Mouse (Mus musculus) embryonic facial prominence, embryonic 12.5 days (tissue): ENCODE measurements around the gene Ntn5. TPM values are rescaled to one million over a fixed set of nuclear protein-coding genes. Genes with fewer than 3 reads are reported as not detected.

Experiments
- ATAC-seq: fragments of 200-750 bp; cut with Nextera tagmentation; 2 replicates; pipeline ENCODE4 v1.8.0; 2017; ENCODE audit not compliant: insufficient number of reproducible peaks, insufficient read depth, low FRiP score, low TSS enrichment
- H3K27ac ChIP-seq: fragments of 300-500 bp; sonication (generic); 2 replicates; pipeline ENCODE4 v1.5.1; 2016; ENCODE audit warnings: mild to moderate bottlenecking
- H3K27me3 ChIP-seq: fragments of 300-500 bp; sonication (generic); 2 replicates; pipeline ENCODE4 v1.6.1; 2016; ENCODE audit warnings: mild to moderate bottlenecking, moderate library complexity
- H3K36me3 ChIP-seq: fragments of 300-500 bp; sonication (generic); 2 replicates; pipeline ENCODE4 v1.6.1; 2016; ENCODE audit warnings: mild to moderate bottlenecking
- H3K4me1 ChIP-seq: fragments of 300-500 bp; sonication (generic); 2 replicates; pipeline ENCODE4 v1.6.1; 2016
- H3K4me2 ChIP-seq: fragments of 300-500 bp; sonication (generic); replicated peaks from 2 replicates; pipeline ENCODE4 v1.6.1; 2016; ENCODE audit warnings: mild to moderate bottlenecking, moderate library complexity
- H3K4me3 ChIP-seq: fragments of 300-500 bp; sonication (generic); 2 replicates; pipeline ENCODE4 v1.5.1; 2016; ENCODE audit warnings: mild to moderate bottlenecking
- H3K9ac ChIP-seq: fragments of 300-500 bp; sonication (generic); 2 replicates; pipeline ENCODE4 v1.6.1; 2016; ENCODE audit warnings: mild to moderate bottlenecking, moderate library complexity
- H3K9me3 ChIP-seq: fragments of 300-500 bp; sonication (generic); 2 replicates; pipeline ENCODE4 v1.6.1; 2016; ENCODE audit warnings: mild to moderate bottlenecking, moderate library complexity
- WGBS: fragments of 180-500 bp; shearing (Covaris S2); methylation state at CpG from one replicate; pipeline ENCODE4 v1.1.7; 2016; 5-methylcytosine and 5-hydroxymethylcytosine counted together
- polyA plus RNA-seq: library from polyadenylated mRNA; unstranded; fragments of >200 nt; fragmentation: Nextera tagmentation; extraction: Ambion mirVana; gene quantifications from 2 replicates; pipeline ENCODE4 v1.2.1, GENCODE M21; 2016

The Ntn5 gene
- polyA plus RNA-seq, 1 experiment from 2014 or later, result 0.67 TPM

DNA sequence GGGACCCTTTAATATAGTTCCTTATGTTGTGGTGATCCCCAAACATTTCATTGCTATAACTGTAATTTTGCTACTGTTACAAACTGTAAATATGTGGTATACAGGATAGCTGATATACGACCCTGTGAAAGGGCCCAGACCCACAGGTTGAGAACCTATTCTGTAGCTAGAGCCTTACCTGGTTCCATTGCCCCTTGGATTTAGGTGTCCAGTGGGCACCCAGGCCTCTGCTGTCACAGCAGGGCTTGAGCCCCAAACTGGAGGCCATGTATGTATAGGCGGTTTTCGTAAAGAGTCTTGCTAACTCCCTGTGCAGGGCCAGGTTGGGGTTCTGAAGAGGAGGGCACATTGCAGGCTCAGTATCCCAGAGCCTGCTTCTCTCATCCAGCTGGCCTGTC lies 32.6 kb downstream of the Ntn5 start:
- H3K9me3 ChIP-seq, result no peaks in the 10 kb centered on the region
- H3K4me1 ChIP-seq, result peaks cover 47% of the 10 kb centered on the region
- no peak overlapping the region for H3K27ac ChIP-seq
- ATAC-seq, result no peak
- H3K4me3 ChIP-seq, result peak overlapping the region; percentile 88
- no peak overlapping the region for H3K9ac ChIP-seq
- H3K27me3 ChIP-seq, result no peaks in the 10 kb centered on the region
- peak overlapping the region; percentile 95 for H3K4me2 ChIP-seq
- peaks cover 49% of the 10 kb centered on the region for H3K36me3 ChIP-seq
- 88% methylated on average over 3 of the region's 3 CpGs for WGBS

- ATAC-seq, result no peak
- Histone ChIP-seq H3K27me3 (no peaks in the 10 kb centered on the region), H3K9ac (peak overlapping the region; percentile 96), H3K27ac (peak overlapping the region; percentile 90), H3K4me1 (peaks cover 47% of the 10 kb centered on the region), H3K4me3 (peak overlapping the region; percentile 88), H3K4me2 (peak overlapping the region; percentile 95), H3K36me3 (peaks cover 49% of the 10 kb centered on the region), H3K9me3 (no peaks in the 10 kb centered on the region)
- 8% methylated on average over 31 of the region's 31 CpGs for WGBS
These were observed 33.4 kb downstream of the Ntn5 start for GRCm38 (mm10) chr7:45716952-45717917.

DNA sequence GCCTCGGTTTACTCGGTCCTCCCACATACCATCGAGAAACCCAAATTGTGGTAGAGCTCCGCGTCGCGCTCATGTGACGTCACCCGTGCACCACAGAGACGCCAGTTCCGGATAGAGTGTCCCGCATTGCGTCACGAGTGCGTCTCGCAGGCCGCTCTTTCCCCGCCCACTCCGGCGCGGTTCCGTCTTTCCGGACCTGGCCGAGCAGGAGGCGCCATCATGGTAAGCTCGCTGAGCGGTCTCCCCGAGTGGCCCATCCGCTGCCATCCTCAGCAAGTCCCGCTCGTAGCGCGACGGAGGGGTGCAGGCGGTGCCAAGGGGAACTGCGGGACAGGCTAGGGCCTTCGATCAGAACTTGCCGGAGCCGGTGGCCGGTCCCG lies 34.1 kb downstream of the Ntn5 start, which contains the start of gene Sphk2:
Sphk2 (minus strand) TSS at position 85 of the 380 bp plus-strand sequence.
- peaks cover 47% of the 10 kb centered on the region for H3K4me1 ChIP-seq
- ATAC-seq, result peak; percentile 8
- H3K36me3 ChIP-seq, result peaks cover 49% of the 10 kb centered on the region

GRCm38 (mm10) chr7:45718331-45718730 lies 34.5 kb downstream of the Ntn5 start:
- no peaks in the 10 kb centered on the region for H3K27me3 ChIP-seq
- H3K27ac ChIP-seq, result peak overlapping the region; percentile 94
- peaks cover 49% of the 10 kb centered on the region for H3K36me3 ChIP-seq
- H3K4me1 ChIP-seq, result peaks cover 47% of the 10 kb centered on the region
- no peak for ATAC-seq
- no peaks in the 10 kb centered on the region for H3K9me3 ChIP-seq
- H3K9ac ChIP-seq, result peak overlapping the region; percentile 96
- under 1% methylated on average over 20 of the region's 20 CpGs for WGBS
- H3K4me3 ChIP-seq, result peak overlapping the region; percentile 88
- H3K4me2 ChIP-seq, result peak overlapping the region; percentile 95

More for the DNA sequence above, 34.1 kb downstream of the Ntn5 start, which contains the start of gene Sphk2:
- H3K27me3 ChIP-seq, result no peaks in the 10 kb centered on the region
- under 1% methylated on average over 41 of the region's 41 CpGs for WGBS
- peak within 1 kb of the TSS; percentile 88 for H3K4me3 ChIP-seq
- H3K9ac ChIP-seq, result peak within 1 kb of the TSS; percentile 96
- peak within 1 kb of the TSS; percentile 94 for H3K27ac ChIP-seq
- no peaks in the 10 kb centered on the region for H3K9me3 ChIP-seq
- H3K4me2 ChIP-seq, result peak within 1 kb of the TSS; percentile 95

- Histone ChIP-seq H3K27ac (no peak overlapping the region), H3K27me3 (no peaks in the 10 kb centered on the region), H3K9me3 (no peaks in the 10 kb centered on the region), H3K9ac (peak overlapping the region; percentile 96), H3K4me2 (peak overlapping the region; percentile 95), H3K4me1 (peaks cover 43% of the 10 kb centered on the region), H3K4me3 (peak overlapping the region; percentile 88), H3K36me3 (peaks cover 51% of the 10 kb centered on the region)
- 86% methylated on average over 10 of the region's 10 CpGs for WGBS
- no peak for ATAC-seq
These were observed 35.4 kb downstream of the Ntn5 start for GRCm38 (mm10) chr7:45719180-45719579.

- H3K4me3 ChIP-seq, result peak overlapping the region; percentile 13; the same call in 1 of the 2 replicates
These were observed 36.1 kb downstream of the Ntn5 start for GRCm38 (mm10) chr7:45719738-45720412.

GRCm38 (mm10) chr7:45720413-45721233 lies 36.8 kb downstream of the Ntn5 start, which contains the start of gene Fam83e:
Fam83e (plus strand) TSS chr7:45721212.
- H3K27me3 ChIP-seq, result no peaks in the 10 kb centered on the region
- H3K36me3 ChIP-seq, result peaks cover 63% of the 10 kb centered on the region
- ATAC-seq, result no peak
- no peak within 1 kb of the TSS for H3K27ac ChIP-seq
- no peaks in the 10 kb centered on the region for H3K9me3 ChIP-seq
- peak within 1 kb of the TSS; percentile 95; the same call in 1 of the 2 replicates for H3K4me2 ChIP-seq
- 76% methylated on average over 14 of the region's 14 CpGs for WGBS
- peaks cover 34% of the 10 kb centered on the region for H3K4me1 ChIP-seq
- H3K9ac ChIP-seq, result peak within 1 kb of the TSS; percentile 96; the same call in 1 of the 2 replicates
- H3K4me3 ChIP-seq, result no peak within 1 kb of the TSS

More at GRCm38 (mm10) chr7:45719738-45720412, 36.1 kb downstream of the Ntn5 start:
- Histone ChIP-seq H3K36me3 (peaks cover 56% of the 10 kb centered on the region), H3K9me3 (no peaks in the 10 kb centered on the region), H3K27me3 (no peaks in the 10 kb centered on the region), H3K27ac (no peak overlapping the region), H3K4me1 (peaks cover 37% of the 10 kb centered on the region), H3K4me2 (peak overlapping the region; percentile 95), H3K9ac (peak overlapping the region; percentile 96; the same call in 1 of the 2 replicates)
- WGBS, result 89% methylated on average over 16 of the region's 16 CpGs
- no peak for ATAC-seq

DNA sequence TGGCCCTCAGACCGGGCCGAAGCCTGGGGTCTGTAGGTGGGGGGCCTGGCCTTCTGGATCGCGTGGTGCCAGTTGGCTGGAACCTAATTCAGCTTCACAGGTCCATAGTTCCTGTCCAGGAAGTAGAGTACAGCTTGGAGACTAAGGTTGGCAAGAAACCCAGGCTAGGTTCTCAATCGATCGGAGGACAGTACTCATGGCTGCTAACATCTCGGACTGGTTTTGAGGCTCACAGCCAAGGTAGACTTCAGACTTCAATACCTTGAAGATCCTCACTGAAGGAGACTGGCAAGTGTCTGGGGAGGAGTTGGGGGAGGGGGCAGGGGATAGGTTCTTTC lies 37.4 kb downstream of the Ntn5 start:
- whole genome bisulfite sequencing, result 80% methylated on average over 7 of the region's 7 CpGs

DNA sequence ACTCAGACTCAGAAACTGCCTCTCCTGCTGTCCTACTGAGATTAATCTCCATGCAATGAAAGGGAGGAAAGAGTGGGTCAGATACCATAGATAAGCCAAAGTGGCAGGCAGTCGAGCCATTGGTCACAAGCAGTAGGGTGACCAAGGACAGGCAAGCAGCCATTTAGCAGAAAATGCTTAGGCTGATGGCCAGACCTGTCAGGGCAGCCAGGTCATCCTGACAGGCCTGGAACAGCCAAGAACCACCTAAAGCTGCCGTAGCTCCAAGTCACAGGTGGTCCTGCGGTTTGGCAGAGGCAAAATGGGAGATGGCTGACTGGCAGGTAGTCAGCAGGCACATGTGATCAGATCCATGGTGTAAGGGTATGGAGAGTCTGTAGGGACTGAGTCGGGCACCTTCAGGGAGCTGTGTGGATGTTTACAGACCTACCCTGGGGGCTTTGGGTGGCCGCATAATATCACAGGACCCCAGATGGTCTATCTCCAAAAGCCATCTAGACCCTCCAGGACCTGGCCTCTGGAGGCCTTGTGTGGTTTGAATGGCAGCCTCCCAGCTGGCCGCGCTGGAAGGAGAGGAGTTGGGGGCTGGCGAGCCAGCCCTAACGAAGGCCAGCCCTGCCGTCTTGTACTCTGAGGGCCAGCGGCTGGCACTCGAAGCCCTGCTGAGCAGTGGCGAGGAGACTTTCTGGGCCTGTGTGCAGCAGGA lies 38.0 kb downstream of the Ntn5 start:
- no peak overlapping the region for H3K27ac ChIP-seq
- H3K4me3 ChIP-seq, result no peak overlapping the region
- no peak overlapping the region for H3K4me2 ChIP-seq
- 67% methylated on average over 13 of the region's 13 CpGs for WGBS
- ATAC-seq, result no peak
- H3K4me1 ChIP-seq, result peaks cover 22% of the 10 kb centered on the region
- no peaks in the 10 kb centered on the region for H3K9me3 ChIP-seq
- no peaks in the 10 kb centered on the region for H3K27me3 ChIP-seq
- H3K36me3 ChIP-seq, result peaks cover 75% of the 10 kb centered on the region
- 0 out of 2 replicates have a peak overlapping the region, but pooled peaks have one; percentile 8 for H3K9ac ChIP-seq

More for the DNA sequence above, 37.4 kb downstream of the Ntn5 start:
- ATAC-seq, result no peak
- Histone ChIP-seq H3K9me3 (no peaks in the 10 kb centered on the region), H3K4me1 (peaks cover 28% of the 10 kb centered on the region), H3K9ac (no peak overlapping the region; the same call in 1 of the 2 replicates), H3K36me3 (peaks cover 69% of the 10 kb centered on the region), H3K27ac (no peak overlapping the region), H3K4me3 (no peak overlapping the region), H3K4me2 (no peak overlapping the region), H3K27me3 (no peaks in the 10 kb centered on the region)

DNA sequence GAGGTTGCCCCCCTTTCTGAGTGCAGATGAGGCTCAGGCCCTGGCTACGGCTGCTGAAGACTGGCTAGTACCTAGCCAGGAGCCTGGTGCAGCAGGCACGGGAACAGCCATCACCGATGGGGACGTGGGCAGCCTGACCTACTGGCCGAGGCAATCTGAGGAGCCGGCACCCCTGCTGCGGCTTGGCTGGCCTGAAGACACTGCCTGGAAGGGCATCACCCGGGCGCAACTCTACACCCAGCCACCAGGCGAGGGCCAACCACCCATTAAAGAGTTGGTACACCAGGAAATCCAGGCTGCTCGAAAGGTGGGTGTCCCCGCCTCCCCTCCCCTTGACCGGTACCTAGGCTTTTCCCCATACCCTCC lies 38.5 kb downstream of the Ntn5 start:
- H3K36me3 ChIP-seq, result peaks cover 80% of the 10 kb centered on the region
- WGBS, result 80% methylated on average over 13 of the region's 13 CpGs
- H3K4me3 ChIP-seq, result no peak overlapping the region

More for the DNA sequence above, 38.5 kb downstream of the Ntn5 start:
- Histone ChIP-seq H3K4me2 (no peak overlapping the region), H3K27ac (no peak overlapping the region), H3K9me3 (no peaks in the 10 kb centered on the region), H3K27me3 (no peaks in the 10 kb centered on the region), H3K4me1 (peaks cover 18% of the 10 kb centered on the region), H3K9ac (0 out of 2 replicates have a peak overlapping the region, but pooled peaks have one; percentile 8)
- ATAC-seq, result no peak
